Mouse (Mus musculus) macrophage (primary cell): ENCODE data around the gene Sept9. TPM values are rescaled to one million over a fixed set of nuclear protein-coding genes. Genes with fewer than 3 reads are reported as not detected.

Experiments used
- H3K27ac ChIP-seq: fragments of 350-480 bp; formaldehyde crosslinking; 2 replicates; pipeline ENCODE4 v1.9.0; 2021
- H3K36me3 ChIP-seq: fragments of 350-480 bp; formaldehyde crosslinking; 2 replicates; pipeline ENCODE4 v1.9.0; 2021; ENCODE audit errors: inconsistent target
- H3K4me3 ChIP-seq: fragments of 350-480 bp; formaldehyde crosslinking; 2 replicates; pipeline ENCODE4 v1.9.0; 2021; ENCODE audit errors: inconsistent target
- H3K79me2 ChIP-seq: fragments of 350-480 bp; formaldehyde crosslinking; 2 replicates; pipeline ENCODE4 v1.9.0; 2021; ENCODE audit errors: inconsistent target
- WGBS: methylation state at CpG from one replicate; pipeline ENCODE4 v1.1.7; 2026; ENCODE audit warnings: inconsistent platforms; ENCODE audit not compliant: missing documents; 5-methylcytosine and 5-hydroxymethylcytosine counted together
- polyA plus RNA-seq: library from polyadenylated mRNA; stranded (reverse); fragments of 250-400 nt; gene quantifications from 3 replicates; pipeline ENCODE4 v1.2.4, GENCODE M21; 2018; ENCODE audit warnings: inconsistent platforms
- total RNA-seq, 78 experiments: library from RNA; depleted of rRNA; stranded (reverse); fragments of 250-400 nt; gene quantifications; 1 replicate in 9 of 78; 2 replicates in 24 of 78; 3 replicates in 43 of 78; 4 replicates in 2 of 78; pipeline ENCODE4 v1.2.4; 2018; ENCODE audit warnings: inconsistent platforms in 56 of 78

The Sept9 gene
- 10 to 100 TPM in 22 of 26 experiments, 1 to 10 TPM in 4; 6.2 to 73.5 (median 27.9) TPM for total RNA-seq (2018; cell fraction: chromatin; rRNA removed)
- 100 to 1,000 TPM in 23 of 26 experiments, 10 to 100 TPM in 3; 84.1 to 154 (median 126) TPM for total RNA-seq (2018; cell fraction: cytosol; rRNA removed)
- 100 to 1,000 TPM in 2 of 26 experiments, 10 to 100 TPM in 24; 17.7 to 108 (median 42.6) TPM for total RNA-seq (2018; cell fraction: nucleus; rRNA removed)
- 90.3 to 214 TPM (median 173 TPM) in 3 replicates for polyA plus RNA-seq

GRCm38 (mm10) chr11:117199282-117200175 is at the start of gene Sept9:
Gene Sept9 (plus strand): TSS chr11:117199661.
- Histone ChIP-seq H3K4me3 (no peak within 1 kb of the TSS), H3K36me3 (no peaks in the 10 kb centered on the region), H3K79me2 (no peaks in the 10 kb centered on the region), H3K27ac (peak within 1 kb of the TSS; percentile 48)
- 26% methylated on average over 64 of the region's 70 CpGs for WGBS

- no peak overlapping the region for H3K27ac ChIP-seq
- WGBS = 56% methylated on average over 9 of the region's 9 CpGs
These were observed 48.9 kb upstream of the Sept9 start for GRCm38 (mm10) chr11:117150467-117150966.

GRCm38 (mm10) chr11:117151461-117151860 is 48.0 kb upstream of the Sept9 start:
- no peak overlapping the region for H3K4me3 ChIP-seq
- WGBS = 99% methylated on average over 5 of the region's 7 CpGs
- H3K36me3 ChIP-seq = peaks cover 96% of the 10 kb centered on the region
- no peak overlapping the region for H3K27ac ChIP-seq
- no peaks in the 10 kb centered on the region for H3K79me2 ChIP-seq

More at GRCm38 (mm10) chr11:117150467-117150966, 48.9 kb upstream of the Sept9 start:
- H3K79me2 ChIP-seq = no peaks in the 10 kb centered on the region
- peaks cover 96% of the 10 kb centered on the region for H3K36me3 ChIP-seq
- no peak overlapping the region for H3K4me3 ChIP-seq

GRCm38 (mm10) chr11:117152541-117152940 is 46.9 kb upstream of the Sept9 start:
- WGBS = 97% methylated on average over 6 of the region's 6 CpGs
- peaks cover 93% of the 10 kb centered on the region for H3K36me3 ChIP-seq
- H3K27ac ChIP-seq = no peak overlapping the region

GRCm38 (mm10) chr11:117153553-117153952 is 45.9 kb upstream of the Sept9 start:
- WGBS = 96% methylated on average over 9 of the region's 9 CpGs
- H3K36me3 ChIP-seq = peaks cover 93% of the 10 kb centered on the region

More at GRCm38 (mm10) chr11:117152541-117152940, 46.9 kb upstream of the Sept9 start:
- Histone ChIP-seq H3K4me3 (no peak overlapping the region), H3K79me2 (no peaks in the 10 kb centered on the region)

GRCm38 (mm10) chr11:117154088-117154815 is 45.2 kb upstream of the Sept9 start:
- Histone ChIP-seq H3K4me3 (no peak overlapping the region), H3K27ac (no peak overlapping the region), H3K36me3 (peaks cover 93% of the 10 kb centered on the region), H3K79me2 (no peaks in the 10 kb centered on the region)
- WGBS = 76% methylated on average over 7 of the region's 7 CpGs

More at GRCm38 (mm10) chr11:117153553-117153952, 45.9 kb upstream of the Sept9 start:
- Histone ChIP-seq H3K4me3 (no peak overlapping the region), H3K27ac (no peak overlapping the region), H3K79me2 (no peaks in the 10 kb centered on the region)

- no peak overlapping the region for H3K4me3 ChIP-seq
- H3K27ac ChIP-seq = no peak overlapping the region
- H3K36me3 ChIP-seq = peaks cover 72% of the 10 kb centered on the region
- H3K79me2 ChIP-seq = no peaks in the 10 kb centered on the region
- WGBS = 98% methylated on average over 14 of the region's 15 CpGs
These were observed 42.7 kb upstream of the Sept9 start for GRCm38 (mm10) chr11:117156725-117157124.

GRCm38 (mm10) chr11:117158343-117158742 is 41.1 kb upstream of the Sept9 start:
- WGBS = 92% methylated on average over 11 of the region's 11 CpGs
- no peak overlapping the region for H3K27ac ChIP-seq
- H3K4me3 ChIP-seq = no peak overlapping the region
- H3K79me2 ChIP-seq = no peaks in the 10 kb centered on the region
- H3K36me3 ChIP-seq = peaks cover 56% of the 10 kb centered on the region

GRCm38 (mm10) chr11:117159257-117159945 is 40.1 kb upstream of the Sept9 start:
- Histone ChIP-seq H3K36me3 (peaks cover 48% of the 10 kb centered on the region), H3K79me2 (no peaks in the 10 kb centered on the region), H3K4me3 (no peak overlapping the region), H3K27ac (no peak overlapping the region)
- 93% methylated on average over 11 of the region's 13 CpGs for WGBS

GRCm38 (mm10) chr11:117159946-117160307 is 39.5 kb upstream of the Sept9 start:
- 93% methylated on average over 5 of the region's 5 CpGs for WGBS
- Histone ChIP-seq H3K4me3 (no peak overlapping the region), H3K79me2 (no peaks in the 10 kb centered on the region), H3K27ac (no peak overlapping the region), H3K36me3 (peaks cover 43% of the 10 kb centered on the region)

- H3K4me3 ChIP-seq = no peak overlapping the region
- H3K79me2 ChIP-seq = no peaks in the 10 kb centered on the region
- WGBS = 94% methylated on average over 12 of the region's 12 CpGs
- H3K36me3 ChIP-seq = peaks cover 34% of the 10 kb centered on the region
- H3K27ac ChIP-seq = no peak overlapping the region
These were observed 38.7 kb upstream of the Sept9 start for GRCm38 (mm10) chr11:117160791-117161190.

- Histone ChIP-seq H3K36me3 (peaks cover 28% of the 10 kb centered on the region), H3K27ac (no peak overlapping the region), H3K4me3 (no peak overlapping the region), H3K79me2 (no peaks in the 10 kb centered on the region)
- 87% methylated on average over 6 of the region's 8 CpGs for WGBS
These were observed 37.9 kb upstream of the Sept9 start for GRCm38 (mm10) chr11:117161574-117161973.

GRCm38 (mm10) chr11:117163098-117163497 is 36.4 kb upstream of the Sept9 start:
- no peak overlapping the region for H3K27ac ChIP-seq
- peaks cover 16% of the 10 kb centered on the region; the same call in 1 of the 2 replicates for H3K36me3 ChIP-seq
- no peak overlapping the region for H3K4me3 ChIP-seq
- 98% methylated on average over 7 of the region's 9 CpGs for WGBS
- H3K79me2 ChIP-seq = no peaks in the 10 kb centered on the region

- Histone ChIP-seq H3K79me2 (no peaks in the 10 kb centered on the region), H3K4me3 (no peak overlapping the region), H3K36me3 (peaks cover 9% of the 10 kb centered on the region; the same call in 1 of the 2 replicates), H3K27ac (no peak overlapping the region)
- 96% methylated on average over 6 of the region's 6 CpGs for WGBS
These were observed 35.7 kb upstream of the Sept9 start for GRCm38 (mm10) chr11:117163771-117164170.
